Mouse (Mus musculus) intestine, embryonic 16.5 days (tissue): Measurements from ENCODE around the gene Vav2. TPM values are rescaled to one million over a fixed set of nuclear protein-coding genes. Genes with fewer than 3 reads are reported as not detected.

Experiments used
- ATAC-seq: fragments of 200-750 bp; cut with Nextera tagmentation; 2 replicates; pipeline ENCODE4 v1.8.0; 2017; ENCODE audit warnings: moderate TSS enrichment, moderate library complexity
- H3K27ac ChIP-seq: fragments of 300-500 bp; sonication (generic); 2 replicates; pipeline ENCODE4 v1.5.1; 2014; ENCODE audit warnings: mild to moderate bottlenecking, low read length
- H3K27me3 ChIP-seq: fragments of 300-500 bp; sonication (generic); replicated peaks from 2 replicates; pipeline ENCODE4 v1.6.1; 2014; ENCODE audit warnings: low read length, control low read depth, mixed read lengths; ENCODE audit not compliant: control insufficient read depth, insufficient read depth
- H3K36me3 ChIP-seq: fragments of 300-500 bp; sonication (generic); 2 replicates; pipeline ENCODE4 v1.6.1; 2014; ENCODE audit warnings: low read length, control low read depth; ENCODE audit not compliant: control insufficient read depth, insufficient read depth
- H3K4me1 ChIP-seq: fragments of 300-500 bp; sonication (generic); 2 replicates; pipeline ENCODE4 v1.6.1; 2014; ENCODE audit warnings: low read length, control low read depth, mixed read lengths; ENCODE audit not compliant: control insufficient read depth, insufficient read depth
- H3K4me2 ChIP-seq: fragments of 300-500 bp; sonication (generic); 2 replicates; pipeline ENCODE4 v1.6.1; 2014; ENCODE audit warnings: low read depth, low read length, control low read depth
- H3K4me3 ChIP-seq: fragments of 300-500 bp; sonication (generic); 2 replicates; pipeline ENCODE4 v1.5.1; 2014; ENCODE audit warnings: mild to moderate bottlenecking, low read length
- H3K9ac ChIP-seq: fragments of 300-500 bp; sonication (generic); 2 replicates; pipeline ENCODE4 v1.6.1; 2014; ENCODE audit warnings: low read depth, low read length
- H3K9me3 ChIP-seq: fragments of 300-500 bp; sonication (generic); 2 replicates; pipeline ENCODE4 v1.6.1; 2016; ENCODE audit warnings: low read length, control low read depth; ENCODE audit not compliant: control insufficient read depth
- WGBS: fragments of 180-500 bp; shearing (Covaris S2); extraction: QIAGEN DNeasy Blood & Tissue Kit; methylation state at CpG from one replicate; pipeline ENCODE4 v1.1.7; 2014; 5-methylcytosine and 5-hydroxymethylcytosine counted together
- polyA plus RNA-seq: library from polyadenylated mRNA; unstranded; fragments of >200 nt; fragmentation: Nextera tagmentation; extraction: Ambion mirVana; gene quantifications from 2 replicates; pipeline ENCODE4 v1.2.1, GENCODE M21; 2015

The Vav2 gene
- polyA plus RNA-seq, 1 experiment from 2014 or later = 4.8 TPM

GRCm38 (mm10) chr2:27426406-27426854 lies 403 bp downstream of the Vav2 start:
- no peaks in the 10 kb centered on the region for H3K9me3 ChIP-seq

DNA sequence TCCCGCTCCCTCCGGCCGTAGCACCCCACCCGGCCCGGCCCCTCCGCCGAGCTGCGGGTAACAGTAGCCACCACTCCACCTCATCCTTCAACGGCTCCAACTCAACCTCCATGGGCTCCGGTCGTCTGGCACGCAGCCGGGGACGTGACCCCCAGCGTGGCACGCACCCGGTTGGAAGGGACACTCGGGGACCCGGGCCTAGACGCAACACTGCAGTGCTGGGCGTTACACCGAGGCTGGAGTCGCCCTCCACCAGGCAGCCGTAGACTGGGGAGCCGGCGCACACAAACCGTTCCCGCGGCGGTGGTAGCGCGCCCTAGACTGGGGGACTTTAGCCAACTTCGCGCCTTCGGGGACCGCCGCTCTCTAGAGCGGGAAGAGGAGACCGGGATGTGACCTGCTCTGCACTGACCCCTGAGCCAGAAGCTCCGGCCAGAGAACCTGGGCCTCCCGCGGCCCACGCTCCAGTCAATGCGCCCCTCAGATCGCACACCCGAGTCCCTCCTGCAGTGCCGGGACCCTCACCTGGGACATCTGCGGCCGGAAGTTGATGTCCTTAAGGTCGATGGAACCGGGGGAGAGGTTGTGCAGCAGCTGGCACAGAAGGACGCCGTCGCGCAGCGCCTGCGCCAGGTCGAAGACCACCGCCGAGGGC lies 955 bp downstream of the Vav2 start:
- Histone ChIP-seq H3K4me3 (peak overlapping the region; percentile 88), H3K9ac (peak overlapping the region; percentile 85), H3K27me3 (no peaks in the 10 kb centered on the region), H3K4me1 (peaks cover 34% of the 10 kb centered on the region), H3K9me3 (no peaks in the 10 kb centered on the region), H3K4me2 (peak overlapping the region; percentile 99), H3K36me3 (no peaks in the 10 kb centered on the region), H3K27ac (peak overlapping the region; percentile 34)
- under 1% methylated on average over 60 of the region's 60 CpGs for WGBS
- peak; percentile 15 for ATAC-seq

More at GRCm38 (mm10) chr2:27426406-27426854, 403 bp downstream of the Vav2 start:
- H3K27me3 ChIP-seq = no peaks in the 10 kb centered on the region
- H3K4me1 ChIP-seq = peaks cover 32% of the 10 kb centered on the region
- peak overlapping the region; percentile 88 for H3K4me3 ChIP-seq
- WGBS = under 1% methylated on average over 61 of the region's 64 CpGs
- peak overlapping the region; percentile 77 for H3K27ac ChIP-seq
- H3K9ac ChIP-seq = peak overlapping the region; percentile 85
- peak overlapping the region; percentile 99 for H3K4me2 ChIP-seq
- no peaks in the 10 kb centered on the region for H3K36me3 ChIP-seq
- ATAC-seq = peak; percentile 64

DNA sequence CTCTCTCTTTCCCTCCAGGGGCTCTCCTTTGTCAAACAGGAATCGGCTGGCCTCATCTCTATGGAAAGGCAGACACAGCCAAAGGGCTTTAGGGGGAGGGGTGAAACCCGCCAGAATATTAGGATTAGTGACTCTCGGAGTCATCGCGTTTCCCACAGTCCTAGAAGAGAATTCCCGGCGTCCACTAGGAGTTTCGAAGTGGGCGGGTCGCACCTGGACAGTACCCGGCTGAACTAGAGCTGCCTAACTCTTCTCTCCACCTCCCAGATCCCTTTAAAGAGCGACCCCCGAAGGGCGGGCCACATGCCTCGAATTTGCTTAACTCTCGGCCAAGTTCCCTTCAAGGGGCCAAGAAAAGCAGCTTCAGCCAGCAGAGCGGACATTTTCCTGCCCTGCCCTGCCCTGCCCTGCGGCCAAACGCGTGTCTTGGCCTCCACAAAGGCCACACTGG lies 1.6 kb downstream of the Vav2 start:
- Histone ChIP-seq H3K9me3 (no peaks in the 10 kb centered on the region), H3K27me3 (no peaks in the 10 kb centered on the region), H3K4me1 (peaks cover 34% of the 10 kb centered on the region), H3K27ac (peak overlapping the region; percentile 28; the same call in 1 of the 2 replicates), H3K36me3 (no peaks in the 10 kb centered on the region), H3K9ac (peak overlapping the region; percentile 85), H3K4me3 (peak overlapping the region; percentile 88), H3K4me2 (peak overlapping the region; percentile 99)
- WGBS = 1% methylated on average over 20 of the region's 20 CpGs
- ATAC-seq = no peak

- WGBS = 65% methylated on average over 7 of the region's 7 CpGs
- peaks cover 48% of the 10 kb centered on the region for H3K4me1 ChIP-seq
- no peak overlapping the region for H3K4me3 ChIP-seq
These were observed 3.2 kb downstream of the Vav2 start for GRCm38 (mm10) chr2:27423596-27423995.

DNA sequence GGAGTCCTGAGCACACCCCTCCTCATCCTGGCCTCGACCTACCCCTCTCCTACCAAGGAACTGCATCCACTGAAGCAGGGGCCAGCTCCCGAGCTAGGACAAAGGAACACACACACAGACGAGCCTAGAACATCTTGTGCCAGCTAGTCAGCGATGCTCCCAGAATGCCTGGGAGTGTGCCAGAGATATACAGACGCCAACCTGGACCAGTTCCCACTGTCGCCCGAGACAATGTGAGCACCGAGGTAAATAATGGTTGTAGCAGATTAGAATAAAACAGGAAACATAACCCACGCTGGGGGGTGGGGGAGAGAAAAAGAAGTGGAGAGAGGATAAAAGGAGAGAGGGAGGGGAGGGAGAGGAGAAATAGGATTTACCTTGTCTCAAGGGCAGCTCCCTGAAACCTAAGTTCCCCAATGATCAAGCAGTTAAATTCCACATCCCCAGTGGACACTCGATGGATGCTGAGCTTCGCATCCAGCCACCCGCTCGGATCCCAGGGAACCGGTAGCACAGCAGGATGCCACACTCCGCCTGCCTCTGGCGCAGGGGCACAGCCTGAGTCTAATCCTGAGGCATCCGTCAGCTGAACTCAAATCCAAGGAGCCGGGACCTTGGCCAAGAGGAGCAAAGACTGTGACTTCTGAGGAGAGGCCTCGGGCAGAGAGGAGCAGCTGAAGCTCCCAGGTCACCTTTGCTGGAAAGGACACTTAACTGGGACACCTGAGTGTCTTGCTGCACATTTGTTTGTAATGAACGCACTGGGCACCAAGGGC lies 5.4 kb downstream of the Vav2 start:
- H3K36me3 ChIP-seq = no peaks in the 10 kb centered on the region
- ATAC-seq = no peak
- H3K4me1 ChIP-seq = peaks cover 58% of the 10 kb centered on the region
- 73% methylated on average over 20 of the region's 20 CpGs for WGBS
- no peak overlapping the region for H3K27ac ChIP-seq
- H3K4me3 ChIP-seq = no peak overlapping the region
- no peak overlapping the region for H3K9ac ChIP-seq
- no peaks in the 10 kb centered on the region for H3K9me3 ChIP-seq
- H3K27me3 ChIP-seq = no peaks in the 10 kb centered on the region
- no peak overlapping the region for H3K4me2 ChIP-seq

More at GRCm38 (mm10) chr2:27423596-27423995, 3.2 kb downstream of the Vav2 start:
- Histone ChIP-seq H3K9me3 (no peaks in the 10 kb centered on the region), H3K36me3 (no peaks in the 10 kb centered on the region), H3K27me3 (no peaks in the 10 kb centered on the region), H3K27ac (no peak overlapping the region), H3K9ac (no peak overlapping the region), H3K4me2 (no peak overlapping the region)
- ATAC-seq = no peak

DNA sequence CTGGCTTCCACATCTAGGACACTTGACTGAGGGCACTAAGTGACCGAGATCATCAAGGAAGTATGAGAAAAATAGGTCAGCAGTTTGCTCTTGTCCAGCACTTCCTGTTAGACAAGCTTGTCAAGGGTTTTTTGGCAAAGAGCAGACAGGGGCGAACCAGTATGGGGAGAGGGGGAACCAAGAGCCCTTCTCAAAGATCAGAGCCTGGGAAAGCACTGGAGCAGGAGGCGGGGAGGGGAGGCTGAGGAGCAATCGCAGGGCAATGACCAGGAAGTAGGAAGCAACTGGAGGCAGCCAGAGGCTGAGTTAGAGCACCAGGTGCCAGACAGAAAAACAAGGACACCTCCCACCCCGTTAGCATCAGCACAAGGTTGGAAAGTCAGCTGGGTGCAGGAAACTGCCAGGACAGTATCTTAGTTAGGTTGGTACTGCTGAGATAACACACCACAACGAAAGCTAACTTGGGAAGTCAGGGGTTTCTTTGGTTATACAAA lies 8.2 kb downstream of the Vav2 start:
- Histone ChIP-seq H3K27ac (peak overlapping the region; percentile 86), H3K36me3 (no peaks in the 10 kb centered on the region), H3K4me3 (no peak overlapping the region), H3K9ac (peak overlapping the region; percentile 55), H3K4me2 (no peak overlapping the region), H3K4me1 (peaks cover 72% of the 10 kb centered on the region), H3K9me3 (no peaks in the 10 kb centered on the region), H3K27me3 (no peaks in the 10 kb centered on the region)
- WGBS = 15% methylated on average over 6 of the region's 6 CpGs
- peak; percentile 45 for ATAC-seq

DNA sequence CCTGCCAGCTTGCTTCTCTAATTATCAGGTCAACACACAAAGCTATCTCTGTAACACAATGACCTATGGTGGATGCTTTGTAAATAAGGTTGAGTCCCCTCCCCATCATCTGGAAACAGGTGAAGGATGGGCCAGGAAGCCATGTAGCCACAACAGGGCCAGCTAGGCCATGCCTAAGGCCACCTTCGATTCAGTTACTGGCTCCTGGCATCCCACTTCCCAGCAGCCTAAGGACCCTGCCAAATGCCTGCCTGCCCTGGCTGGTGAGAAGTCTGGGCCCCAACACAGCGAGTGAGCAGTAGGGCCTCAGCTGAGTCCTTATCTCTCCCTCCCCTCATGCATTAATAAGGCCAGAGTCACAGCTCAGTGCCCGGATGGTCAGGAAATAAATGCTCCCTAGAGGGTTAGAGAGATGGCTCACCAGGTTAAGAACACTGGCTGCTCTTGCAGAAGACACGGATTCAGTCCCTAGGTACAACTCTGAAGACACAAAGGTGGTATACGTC lies 9.1 kb downstream of the Vav2 start:
- no peak for ATAC-seq
- no peaks in the 10 kb centered on the region for H3K9me3 ChIP-seq
- H3K36me3 ChIP-seq = no peaks in the 10 kb centered on the region
- H3K27me3 ChIP-seq = no peaks in the 10 kb centered on the region
- peak overlapping the region; percentile 86 for H3K27ac ChIP-seq
- peak overlapping the region; percentile 38; the same call in 1 of the 2 replicates for H3K9ac ChIP-seq
- peaks cover 72% of the 10 kb centered on the region for H3K4me1 ChIP-seq
- H3K4me2 ChIP-seq = no peak overlapping the region
- WGBS = 50% methylated on average over 5 of the region's 5 CpGs
- no peak overlapping the region for H3K4me3 ChIP-seq

GRCm38 (mm10) chr2:27416425-27416824 lies 10.4 kb downstream of the Vav2 start:
- Histone ChIP-seq H3K9ac (no peak overlapping the region), H3K4me1 (peaks cover 81% of the 10 kb centered on the region)
- WGBS = 15% methylated on average over 3 of the region's 3 CpGs

More at GRCm38 (mm10) chr2:27416425-27416824, 10.4 kb downstream of the Vav2 start:
- H3K27me3 ChIP-seq = no peaks in the 10 kb centered on the region
- no peaks in the 10 kb centered on the region for H3K36me3 ChIP-seq
- no peak overlapping the region for H3K4me3 ChIP-seq
- peak overlapping the region; percentile 67 for H3K27ac ChIP-seq
- H3K9me3 ChIP-seq = no peaks in the 10 kb centered on the region
- no peak overlapping the region for H3K4me2 ChIP-seq
- peak; percentile 7; the same call in 1 of the 2 replicates for ATAC-seq
